Mouse (Mus musculus): ENCODE results near the gene Casc3.

The Casc3 gene

DNA sequence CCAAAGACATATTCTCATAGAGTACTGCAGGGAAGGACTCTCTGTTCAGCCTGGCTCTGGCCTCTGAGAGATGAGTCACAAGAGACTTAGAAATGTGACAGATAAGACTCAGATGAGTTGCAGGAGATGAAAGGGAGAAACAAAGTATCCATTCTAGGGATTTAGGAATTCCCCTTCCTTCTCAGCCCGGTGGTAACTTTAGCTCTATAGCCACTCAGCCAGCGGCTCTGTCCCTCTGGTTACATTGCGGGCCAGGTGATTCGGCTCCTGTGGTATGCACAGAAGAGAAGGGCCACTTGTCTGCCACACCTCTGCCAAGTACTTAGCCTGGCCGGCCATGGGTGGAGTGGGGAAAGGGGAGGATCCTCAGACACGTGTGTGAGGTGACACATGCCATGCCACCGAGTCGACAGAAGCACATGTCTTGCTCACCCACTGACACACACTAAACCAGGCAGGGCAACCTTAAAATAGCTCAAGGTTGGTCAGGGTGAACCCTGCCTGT, 32.0 kb upstream of the Casc3 start:
- in situ Hi-C loops (cut with MboI, MseI) = no loop called here

DNA sequence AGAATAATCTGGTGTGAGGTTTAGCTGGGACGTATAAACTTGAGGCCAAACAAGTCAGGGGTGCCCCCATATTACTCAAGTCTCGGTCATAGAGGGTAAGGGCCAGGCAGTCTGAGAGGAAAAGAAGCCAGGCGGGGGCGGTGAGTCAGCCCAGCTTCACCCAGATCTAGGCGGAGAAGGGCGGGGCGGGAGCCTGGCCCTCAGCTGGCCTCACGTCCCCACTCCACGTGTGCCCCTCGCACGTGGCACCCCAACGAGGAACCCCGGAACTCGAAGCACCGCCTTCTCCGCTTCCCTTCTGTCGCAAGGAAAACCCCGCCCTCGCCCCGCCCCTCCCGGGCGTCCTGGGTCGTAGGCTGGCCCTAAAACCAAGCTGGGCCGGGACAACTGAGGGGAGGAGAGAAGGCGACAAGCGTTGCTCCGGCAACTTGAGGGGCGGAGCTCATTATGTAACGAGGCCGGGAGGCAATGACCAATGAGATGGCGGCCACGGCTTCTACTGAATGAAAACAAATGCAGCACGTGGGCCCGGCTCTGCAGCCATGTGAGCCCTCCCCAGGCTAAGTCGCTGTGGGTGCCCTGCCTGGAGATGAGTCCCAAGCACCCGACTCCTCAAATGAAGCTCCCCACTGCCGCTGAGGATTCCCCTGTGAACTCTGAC, 30.9 kb upstream of the Casc3 start:
- in situ Hi-C loops (cut with MboI, MseI) = no loop called here

DNA sequence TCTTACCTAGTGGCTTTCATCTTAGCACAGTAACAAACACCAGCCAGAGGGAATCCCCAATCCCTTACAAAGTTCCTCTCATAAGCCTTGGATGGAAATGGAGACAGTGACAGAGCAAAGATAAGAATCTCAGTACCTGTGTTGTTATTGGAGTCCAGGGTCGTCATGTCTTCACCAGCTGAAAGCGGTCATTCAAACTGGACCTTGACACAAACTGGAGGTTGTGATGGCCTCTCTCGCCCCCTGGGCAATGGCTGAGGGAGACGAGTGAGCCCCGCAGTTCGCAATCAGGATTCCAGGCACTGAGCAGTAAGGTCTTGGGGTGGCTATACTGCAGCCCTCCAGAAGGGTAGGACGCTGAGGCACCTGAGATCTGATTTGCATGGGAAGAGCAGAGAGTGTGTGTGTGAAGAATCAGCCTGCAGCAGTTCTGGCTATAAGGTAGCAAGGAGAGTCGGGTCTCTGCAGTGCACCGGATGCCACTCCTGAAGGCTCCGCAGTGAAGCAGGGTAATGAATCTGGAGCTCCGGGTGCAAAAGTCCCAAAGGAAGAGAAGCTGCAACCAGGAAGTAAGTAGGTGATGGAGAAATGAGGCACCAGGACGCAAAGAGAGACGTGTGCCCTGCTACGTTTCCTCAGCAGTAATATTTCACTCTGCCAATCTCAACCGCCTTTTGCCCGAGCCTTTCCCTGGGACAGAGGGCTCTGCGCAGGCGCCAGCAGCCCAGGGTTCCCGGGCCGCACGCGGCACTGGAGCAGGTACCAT, 29.9 kb upstream of the Casc3 start, which contains the start of gene Nr1d1:
TSS of gene Nr1d1 (minus strand) at position 752 of the 766 bp plus-strand sequence.
- in situ Hi-C loops (cut with MboI, MseI) = no loop called here

DNA sequence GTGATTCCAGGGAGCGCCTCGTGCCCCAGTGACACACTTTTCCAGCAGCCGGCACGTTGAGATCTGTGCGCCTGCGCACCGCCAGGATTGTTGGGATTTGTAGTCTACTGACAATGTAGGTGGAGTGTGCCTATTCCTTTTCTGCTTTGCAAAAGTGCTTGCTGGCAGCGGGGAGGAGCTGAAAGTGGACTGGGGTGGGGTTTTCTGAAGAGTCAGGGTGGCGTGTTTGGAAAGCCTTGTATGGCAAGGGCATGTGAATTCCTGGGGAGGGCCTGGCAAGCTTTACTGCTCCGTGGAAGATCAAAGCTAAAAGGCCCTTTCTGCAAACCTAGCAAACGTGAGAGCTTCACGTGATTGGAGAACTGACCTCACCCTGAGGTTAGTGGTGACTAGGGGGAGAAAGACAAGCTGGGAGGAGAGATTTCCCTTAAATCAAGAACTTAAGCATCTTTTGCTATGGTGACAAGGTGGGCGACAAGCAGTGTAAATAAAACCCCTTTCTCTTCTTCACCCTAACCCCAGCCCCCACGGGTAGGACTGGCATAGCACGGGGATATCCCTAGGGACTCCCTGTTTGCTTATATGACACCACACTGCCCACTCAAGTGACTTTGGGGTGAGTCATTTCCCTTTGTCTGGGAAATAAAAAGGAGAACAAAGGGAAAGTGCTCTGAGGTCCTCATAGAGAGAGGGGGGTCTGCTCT, 29.2 kb upstream of the Casc3 start:
- in situ Hi-C loops (cut with MboI, MseI) = no loop called here

DNA sequence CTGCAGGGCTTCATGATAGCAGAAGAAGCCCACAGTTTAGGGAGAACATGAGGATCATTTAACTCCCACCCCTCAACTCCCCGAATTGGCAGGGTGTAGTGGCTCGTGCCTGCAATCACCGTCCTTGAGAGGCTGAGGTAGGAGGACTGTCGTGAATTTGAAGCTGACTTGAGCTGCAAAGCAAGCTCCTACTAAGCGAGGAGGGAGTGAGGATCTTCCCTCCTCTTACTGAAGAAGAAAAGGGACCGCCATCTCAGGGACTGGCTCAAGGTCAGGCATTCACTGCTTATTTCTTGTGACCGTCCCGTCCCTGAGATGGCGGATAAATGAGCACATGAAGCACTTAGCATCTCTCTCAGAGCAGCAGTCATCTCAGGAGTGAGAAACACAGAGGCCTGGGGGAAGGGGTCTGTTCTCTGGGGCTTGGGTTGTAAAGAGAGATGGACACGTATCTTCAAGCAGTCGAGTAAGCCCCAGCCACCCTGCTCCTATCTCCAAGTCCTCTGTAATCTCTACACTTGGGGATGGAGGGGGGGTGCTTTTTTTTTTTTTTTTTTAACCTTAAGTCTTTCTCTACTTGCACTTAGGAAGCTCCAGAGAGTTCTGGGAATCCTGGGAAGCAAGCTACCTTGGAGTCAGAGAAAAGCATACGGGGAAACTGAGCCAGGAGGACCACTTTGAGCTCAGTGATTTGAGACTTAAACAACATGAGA, 28.5 kb upstream of the Casc3 start:
- in situ Hi-C loops (cut with MboI, MseI) = no loop called here

DNA sequence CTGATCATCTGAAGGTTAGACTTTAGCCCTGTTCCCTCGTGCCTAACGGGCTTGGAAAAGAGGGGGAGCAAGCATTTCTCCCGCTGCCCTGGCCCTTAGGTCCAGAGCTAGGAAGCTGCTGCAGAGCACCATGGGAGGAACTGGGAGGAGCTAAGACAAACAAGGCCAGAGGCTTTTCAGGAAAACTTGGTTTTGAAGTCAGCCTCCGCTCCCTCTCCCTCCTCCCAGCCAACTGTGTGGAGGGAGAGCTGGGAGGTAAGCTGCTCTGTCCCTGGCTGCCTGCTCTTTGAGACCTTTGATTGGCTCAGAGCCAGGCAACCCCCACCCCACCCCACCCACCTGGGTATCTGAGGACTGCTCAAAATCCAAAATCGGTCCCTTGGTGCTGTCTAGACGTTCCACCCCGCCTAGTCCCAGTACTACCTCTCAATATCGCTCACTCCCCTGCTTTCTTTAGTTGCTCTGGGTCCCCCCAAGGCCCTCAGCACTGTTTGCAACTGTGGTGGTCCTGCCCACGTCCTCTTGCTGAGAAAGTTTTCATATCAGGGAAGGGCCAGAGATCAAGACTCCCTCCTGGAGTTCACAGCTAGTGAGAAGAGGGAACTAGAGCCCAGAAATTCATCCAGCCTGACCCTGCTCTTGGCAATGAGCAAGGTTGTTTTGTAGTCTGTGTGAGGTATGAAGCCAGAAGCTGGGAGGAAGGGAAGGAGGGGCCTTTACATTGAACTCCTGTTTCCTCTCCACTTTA, 27.7 kb upstream of the Casc3 start:
- in situ Hi-C loops (cut with MboI, MseI) = no loop called here

DNA sequence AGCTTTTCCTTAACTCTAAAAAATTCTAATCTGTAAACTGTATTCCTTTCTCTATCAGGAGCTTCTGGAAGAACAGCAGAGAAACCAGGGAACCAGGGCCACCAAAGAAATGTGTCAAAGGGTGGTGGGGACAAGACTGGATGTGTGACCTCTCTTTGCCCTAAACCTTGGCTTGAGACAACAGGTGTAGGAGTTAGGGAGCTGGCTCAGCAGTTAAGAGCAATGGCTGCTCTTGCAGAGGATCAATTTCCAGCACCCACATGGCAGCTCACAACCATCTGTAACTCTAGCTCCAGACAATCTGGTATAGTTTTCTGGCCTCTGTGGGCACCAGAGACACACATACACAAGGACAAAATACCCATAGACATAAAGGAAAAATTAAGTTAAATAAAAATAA, 26.8 kb upstream of the Casc3 start:
- in situ Hi-C loops (cut with MboI, MseI) = no loop called here

DNA sequence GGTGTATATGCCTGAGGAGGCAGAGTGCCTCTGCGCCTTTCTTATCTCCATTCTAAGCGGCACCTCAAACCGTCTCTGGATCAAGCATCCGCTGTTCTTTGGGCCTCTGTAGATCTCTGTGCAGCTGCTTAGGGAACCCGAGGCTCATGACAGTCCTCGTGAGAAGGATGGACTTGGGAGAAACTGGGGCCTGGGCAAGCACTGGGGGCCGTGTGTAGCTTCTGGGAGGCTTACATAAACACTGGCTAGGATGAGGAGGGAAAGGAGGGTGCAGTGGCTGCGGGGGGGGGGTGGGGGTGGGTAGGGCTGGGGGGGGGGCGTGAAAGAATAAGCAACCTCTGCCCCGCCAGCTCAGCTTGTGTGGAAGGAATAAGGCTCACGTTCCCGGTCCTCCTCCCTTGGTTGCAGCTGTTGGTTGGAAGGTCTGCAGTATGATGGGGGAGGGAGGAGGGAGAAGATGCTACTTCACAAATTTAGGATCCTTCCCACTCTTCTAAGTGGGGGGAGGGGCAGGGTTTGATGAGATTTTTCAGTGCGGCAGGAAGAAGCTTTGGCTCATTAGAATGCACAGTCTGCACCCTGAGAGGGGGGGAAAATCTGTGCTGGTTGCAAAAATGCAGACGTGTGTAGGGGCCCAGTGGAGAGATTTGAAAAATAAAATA, 22.7 kb upstream of the Casc3 start:
- in situ Hi-C loops (cut with MboI, MseI) = no loop called here

DNA sequence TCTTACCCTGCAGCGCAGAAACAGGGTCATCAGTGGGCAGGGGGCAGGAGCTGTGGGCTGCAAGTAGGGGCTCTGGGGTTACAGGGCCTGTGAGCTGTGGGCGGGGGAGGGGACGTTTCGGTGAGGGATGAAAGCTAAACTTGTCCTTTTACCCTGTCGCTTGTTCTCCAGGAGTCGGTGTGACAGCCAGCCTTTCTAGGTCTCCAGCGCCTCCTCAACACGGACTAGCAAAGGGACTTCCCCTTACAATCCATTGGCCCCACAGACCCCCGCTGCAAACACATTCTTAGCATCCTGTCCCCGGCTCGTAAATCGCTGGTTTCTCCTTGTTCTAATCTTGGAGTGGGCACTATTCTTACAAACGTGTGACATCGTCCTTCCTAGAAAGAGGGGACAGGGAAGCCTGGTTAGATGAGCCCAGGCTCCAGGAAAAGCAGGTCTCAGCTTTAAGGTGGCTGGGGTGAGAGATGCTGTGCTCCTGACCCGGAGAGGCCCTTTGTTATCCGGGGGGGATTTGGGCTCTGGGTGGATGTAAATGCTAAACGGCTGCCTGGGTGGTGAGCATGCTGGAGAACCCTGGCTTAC, 22.0 kb upstream of the Casc3 start:
- in situ Hi-C loops (cut with MboI, MseI) = no loop called here

DNA sequence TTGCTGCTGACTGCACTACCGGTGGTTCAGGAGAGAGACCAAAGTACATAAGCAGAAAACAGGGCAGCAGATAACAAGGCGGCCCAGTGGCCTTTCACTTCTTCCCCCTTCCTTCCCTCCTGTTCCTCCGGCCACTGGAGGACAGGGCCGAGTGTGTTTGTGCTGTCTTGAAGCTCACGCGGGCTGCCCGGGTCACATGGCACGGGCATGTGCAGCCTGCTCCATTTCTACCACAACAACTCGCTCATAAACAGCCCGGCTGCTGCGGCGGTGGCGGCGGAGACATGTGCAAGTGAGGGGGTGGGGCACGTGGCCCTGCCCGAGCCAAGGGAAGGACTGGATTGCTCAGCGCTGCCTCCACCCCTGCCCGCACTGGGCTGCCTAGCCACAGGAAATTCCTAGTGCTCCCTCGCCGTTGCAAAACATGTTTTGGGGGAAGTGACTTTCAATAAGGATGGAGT, 21.4 kb upstream of the Casc3 start:
- in situ Hi-C loops (cut with MboI, MseI) = no loop called here

DNA sequence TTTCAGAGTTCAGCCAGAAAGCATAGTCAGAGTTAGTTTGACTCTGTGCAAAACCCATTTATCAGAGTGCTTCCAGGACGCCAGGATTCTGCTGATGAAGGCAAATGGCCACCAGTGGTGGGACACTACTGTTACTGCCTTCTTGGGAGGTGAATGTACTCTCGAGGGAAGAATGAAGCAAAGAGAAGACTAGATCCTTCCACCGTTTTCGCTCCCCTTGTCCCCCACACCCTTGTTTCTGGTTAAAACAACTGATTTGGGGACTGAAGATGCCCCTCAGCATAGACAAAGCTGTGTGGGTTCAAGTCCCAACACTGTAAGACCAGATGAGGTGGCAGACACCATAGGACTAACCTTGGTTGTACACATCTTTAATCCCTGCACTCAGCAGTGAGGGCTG, 20.6 kb upstream of the Casc3 start:
- in situ Hi-C loops (cut with MboI, MseI) = no loop called here

DNA sequence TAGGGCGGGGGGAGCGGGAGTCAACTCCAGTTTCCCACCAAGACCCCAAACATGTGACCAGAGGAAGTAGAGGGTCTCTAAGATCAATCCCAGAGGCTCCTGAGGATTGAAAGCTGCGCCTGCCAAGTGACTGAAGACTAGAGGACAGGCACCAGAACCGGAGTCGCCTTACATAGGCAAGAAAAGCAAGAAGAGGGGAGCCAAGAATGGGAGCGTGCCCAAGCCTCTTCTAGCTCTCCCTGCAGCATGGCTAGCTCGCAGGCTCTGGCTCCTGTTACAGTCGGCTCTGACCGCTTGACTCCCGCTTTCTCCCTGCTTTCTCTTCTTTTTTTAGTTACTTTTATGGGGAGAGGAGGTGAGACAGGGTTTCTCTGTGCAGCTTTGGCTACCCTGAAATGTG, 19.5 kb upstream of the Casc3 start:
- in situ Hi-C loops (cut with MboI, MseI) = loop anchor here (5.0 kb wide), 1 partner anchor 68 kb away; no protein-coding TSS in a partner anchor

DNA sequence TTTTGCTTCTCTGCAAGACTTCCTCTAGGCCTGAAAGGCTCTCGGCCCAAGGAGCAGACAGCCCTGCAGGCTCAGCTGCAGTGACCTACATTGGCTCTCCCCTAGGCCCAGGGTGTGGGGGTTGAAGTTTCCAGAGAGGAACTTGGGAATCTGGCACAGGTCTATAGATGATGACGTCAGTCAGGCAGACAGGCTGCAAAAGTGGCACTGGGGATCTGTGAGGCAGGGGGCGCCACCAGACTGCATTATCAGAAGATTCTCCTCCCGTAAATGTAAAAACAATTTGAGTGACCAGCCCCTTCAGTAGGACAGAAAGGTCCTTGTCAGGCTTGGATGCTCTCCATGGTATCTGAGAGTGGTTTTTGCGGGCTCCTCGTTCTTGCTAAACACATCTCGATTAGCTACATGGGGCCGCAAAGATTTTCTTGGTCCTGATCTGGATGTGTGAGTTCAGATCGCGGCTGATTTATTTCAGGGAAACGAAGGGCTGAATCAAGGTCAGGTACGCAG, 18.9 kb upstream of the Casc3 start:
- in situ Hi-C loops (cut with MboI, MseI) = loop anchor here (5.0 kb wide), 1 partner anchor 69 kb away; no protein-coding TSS in a partner anchor

DNA sequence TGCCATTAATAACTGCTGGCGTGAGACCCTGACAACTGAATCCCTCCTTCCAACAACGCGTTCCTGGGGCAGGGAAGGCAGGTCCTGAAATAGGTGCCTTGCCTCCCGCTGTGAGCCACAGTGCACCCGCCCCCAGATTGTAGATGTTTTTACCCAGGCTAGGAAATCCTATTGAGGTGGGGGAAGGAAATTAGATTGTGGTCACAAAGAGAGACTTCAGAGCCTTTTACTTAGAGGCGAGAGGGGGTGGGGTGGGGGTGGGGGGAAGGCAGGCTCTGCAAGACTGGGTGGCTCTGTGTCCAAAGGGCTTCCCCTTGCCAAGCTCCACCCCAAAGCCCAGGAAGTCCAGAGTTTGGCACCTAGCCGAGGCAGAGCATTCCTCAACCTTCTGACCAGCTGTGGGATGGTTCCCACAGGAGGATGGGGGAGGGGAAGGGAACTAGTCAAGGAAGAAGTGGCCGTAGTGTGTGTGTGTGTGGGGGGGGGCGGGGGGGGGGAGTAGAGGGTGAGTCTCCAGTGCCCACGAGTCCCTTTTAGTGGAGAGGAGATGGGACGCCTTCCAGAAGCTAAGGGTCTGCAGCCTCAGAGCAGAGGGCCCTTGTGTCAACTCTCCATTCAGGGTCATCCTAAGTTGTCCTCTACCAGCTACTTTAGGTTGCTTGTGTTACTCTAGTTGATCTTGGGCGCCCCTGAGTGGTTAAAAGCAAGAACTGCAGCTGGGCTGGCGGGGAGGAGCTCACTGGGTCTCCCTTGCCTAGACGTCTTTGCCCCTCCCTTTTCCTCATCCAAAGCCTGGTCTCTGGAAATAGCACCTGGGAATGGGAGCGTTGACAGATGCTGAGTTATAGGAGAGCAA, 18.1 kb upstream of the Casc3 start:
- in situ Hi-C loops (cut with MboI, MseI) = loop anchor here (5.0 kb wide), 1 partner anchor 69 kb away; no protein-coding TSS in a partner anchor

DNA sequence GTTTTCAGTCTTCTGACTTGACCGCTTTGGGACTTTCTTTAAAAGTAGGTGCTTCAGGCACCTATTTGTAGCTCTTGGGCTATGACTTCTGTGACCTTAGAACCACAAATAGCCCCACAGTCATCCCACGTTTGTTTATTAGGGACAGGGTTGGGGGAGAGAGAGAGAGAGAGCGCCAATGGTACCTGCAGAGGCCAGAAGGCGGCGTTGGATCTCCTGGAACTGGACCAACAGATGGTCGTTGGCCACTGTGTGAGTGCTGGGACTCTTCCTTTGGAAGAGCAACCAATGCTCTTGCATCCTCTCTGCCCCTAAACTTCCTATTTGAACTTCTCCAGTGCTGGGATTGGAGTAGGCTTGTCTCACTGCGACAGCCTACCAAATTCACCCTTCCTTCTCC, 17.5 kb upstream of the Casc3 start:
- in situ Hi-C loops (cut with MboI, MseI) = loop anchor here (5.0 kb wide), 1 partner anchor 70 kb away; no protein-coding TSS in a partner anchor

DNA sequence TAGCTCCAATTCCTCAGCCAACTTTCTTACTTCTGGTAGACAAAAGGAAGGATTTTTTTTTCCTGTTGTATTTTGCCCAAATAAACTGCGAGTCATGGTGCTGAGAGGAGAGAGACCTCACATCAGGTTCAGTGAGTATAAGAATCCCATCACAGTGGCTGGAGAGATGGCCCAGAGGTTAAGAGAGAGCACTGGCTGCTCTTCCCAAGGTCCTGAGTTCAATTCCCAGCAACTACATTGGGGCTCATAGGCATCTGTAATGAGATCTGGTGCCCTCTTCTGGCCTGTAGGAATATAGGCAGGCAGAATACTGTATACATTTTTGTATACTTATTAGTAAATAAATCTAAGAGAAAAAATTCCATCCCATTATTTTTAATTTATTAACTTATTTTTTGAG, 17.0 kb upstream of the Casc3 start:
- in situ Hi-C loops (cut with MboI, MseI) = loop anchor here (5.0 kb wide), 1 partner anchor 70 kb away; no protein-coding TSS in a partner anchor

DNA sequence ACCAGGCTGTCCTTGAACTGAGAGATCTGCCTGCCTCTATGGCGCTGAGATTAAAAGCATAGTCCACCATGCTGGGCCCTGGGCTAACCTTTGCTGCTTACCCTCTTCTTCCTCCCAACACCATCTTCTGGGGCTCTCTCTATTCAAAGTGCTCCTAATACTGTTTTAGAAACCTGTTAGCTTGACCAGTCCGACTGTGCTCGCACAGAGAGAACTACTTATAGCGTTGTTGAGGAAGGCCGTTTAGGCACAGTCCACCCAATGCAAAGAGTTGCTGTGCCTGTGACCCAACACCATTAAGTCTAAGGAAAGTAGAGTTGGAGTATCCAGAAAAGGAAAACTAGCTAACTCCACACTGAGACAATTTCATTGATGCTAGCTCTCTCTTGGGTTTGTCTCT, 16.6 kb upstream of the Casc3 start:
- in situ Hi-C loops (cut with MboI, MseI) = loop anchor here (5.0 kb wide), 1 partner anchor 71 kb away; no protein-coding TSS in a partner anchor

DNA sequence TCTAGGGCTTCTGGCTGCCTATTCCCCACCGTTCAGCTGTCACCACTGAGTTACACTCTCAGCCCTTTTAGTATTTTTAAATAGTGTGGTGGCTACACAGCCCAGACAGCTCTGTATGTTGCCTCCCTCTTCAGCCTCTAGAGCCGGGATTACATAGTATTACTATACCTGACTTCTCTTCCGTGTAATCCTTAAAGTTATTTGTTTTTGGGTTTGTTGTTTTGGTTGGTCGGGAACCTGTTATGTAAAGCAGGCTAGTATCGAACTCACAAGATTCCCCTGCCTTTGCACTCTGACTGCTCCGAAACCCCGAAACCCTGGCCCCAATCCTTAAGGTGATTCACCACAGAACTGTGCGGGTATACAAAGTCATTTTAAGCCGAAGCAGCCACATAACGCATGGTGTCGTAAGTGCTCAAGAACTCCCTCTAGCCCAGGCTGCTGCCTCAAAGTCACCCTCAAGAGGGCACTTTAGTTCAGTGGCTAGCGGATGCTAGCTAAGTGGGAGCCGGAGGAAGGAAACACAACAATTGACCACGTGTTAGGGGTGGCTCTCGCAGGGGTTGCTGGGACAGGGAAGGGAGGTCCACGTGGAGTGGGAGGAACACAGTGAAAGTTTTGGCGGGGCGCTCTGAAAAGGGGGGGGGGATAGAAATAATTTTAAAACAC, 16.0 kb upstream of the Casc3 start:
- in situ Hi-C loops (cut with MboI, MseI) = loop anchor here (5.0 kb wide), 1 partner anchor 71 kb away; no protein-coding TSS in a partner anchor

Measured in regulatory T cell (primary cell).